Mouse (Mus musculus): ENCODE data around the gene Neu1. TPM values are rescaled to one million over a fixed set of nuclear protein-coding genes. Genes with fewer than 3 reads are reported as not detected.

Gene Neu1
- polyA plus RNA-seq, 1 experiment from 2014 or later = 17.1 TPM

Other genes with a start within 250 kb of the Neu1 start
- gene C4b, start 187.4 kb upstream of the Neu1 start, polyA plus RNA-seq (2015; fragmentation: Nextera tagmentation; extraction: Ambion mirVana) = 9.8 and 17.1 TPM in 2 replicates
- 0.24 and 0.50 TPM in 2 replicates for gene Cyp21a1, start 126.7 kb upstream of the Neu1 start, polyA plus RNA-seq (2015; fragmentation: Nextera tagmentation; extraction: Ambion mirVana)
- 12.0 and 14.1 TPM in 2 replicates for gene Stk19, start 94.3 kb upstream of the Neu1 start, polyA plus RNA-seq (2015; fragmentation: Nextera tagmentation; extraction: Ambion mirVana)
- gene Dxo, start 94.2 kb upstream of the Neu1 start, polyA plus RNA-seq (2015; fragmentation: Nextera tagmentation; extraction: Ambion mirVana) = 29.8 and 31.2 TPM in 2 replicates
- 24.5 and 29.2 TPM in 2 replicates for gene Skiv2l, start 81.0 kb upstream of the Neu1 start, polyA plus RNA-seq (2015; fragmentation: Nextera tagmentation; extraction: Ambion mirVana)
- 45.6 and 46.7 TPM in 2 replicates for gene Nelfe, start 80.9 kb upstream of the Neu1 start, polyA plus RNA-seq (2015; fragmentation: Nextera tagmentation; extraction: Ambion mirVana)
- gene Cfb, start 68.7 kb upstream of the Neu1 start, polyA plus RNA-seq (2015; fragmentation: Nextera tagmentation; extraction: Ambion mirVana) = 281 and 374 TPM in 2 replicates
- gene Zbtb12, start 51.8 kb upstream of the Neu1 start, polyA plus RNA-seq (2015; fragmentation: Nextera tagmentation; extraction: Ambion mirVana) = 0.41 and 0.64 TPM in 2 replicates
- 0.07 TPM in 1 of 2 replicates, not detected in the other for gene Gm20547, start 49.2 kb upstream of the Neu1 start, polyA plus RNA-seq (2015; fragmentation: Nextera tagmentation; extraction: Ambion mirVana)
- 25.2 and 26.5 TPM in 2 replicates for gene C2, start 33.0 kb upstream of the Neu1 start, polyA plus RNA-seq (2015; fragmentation: Nextera tagmentation; extraction: Ambion mirVana)
- gene Ehmt2, start 32.8 kb upstream of the Neu1 start, polyA plus RNA-seq (2015; fragmentation: Nextera tagmentation; extraction: Ambion mirVana) = 14.6 and 15.1 TPM in 2 replicates
- gene Slc44a4, start 16.8 kb upstream of the Neu1 start, polyA plus RNA-seq (2015; fragmentation: Nextera tagmentation; extraction: Ambion mirVana) = 3.0 and 3.1 TPM in 2 replicates
- gene Hspa1b, start 28.0 kb downstream of the Neu1 start, polyA plus RNA-seq (2015; fragmentation: Nextera tagmentation; extraction: Ambion mirVana) = 0.06 and 0.14 TPM in 2 replicates
- 0.32 TPM in 1 of 2 replicates, not detected in the other for gene Gm20481, start 38.7 kb downstream of the Neu1 start, polyA plus RNA-seq (2015; fragmentation: Nextera tagmentation; extraction: Ambion mirVana)
- 0.96 and 1.6 TPM in 2 replicates for gene Hspa1a, start 40.9 kb downstream of the Neu1 start, polyA plus RNA-seq (2015; fragmentation: Nextera tagmentation; extraction: Ambion mirVana)
- gene Hspa1l, start 41.5 kb downstream of the Neu1 start, polyA plus RNA-seq (2015; fragmentation: Nextera tagmentation; extraction: Ambion mirVana) = 0.25 and 0.31 TPM in 2 replicates
- 120 and 123 TPM in 2 replicates for gene Lsm2, start 50.6 kb downstream of the Neu1 start, polyA plus RNA-seq (2015; fragmentation: Nextera tagmentation; extraction: Ambion mirVana)
- gene Vars, start 69.7 kb downstream of the Neu1 start, polyA plus RNA-seq (2015; fragmentation: Nextera tagmentation; extraction: Ambion mirVana) = 99.0 and 133 TPM in 2 replicates
- 0.09 and 0.12 TPM in 2 replicates for gene Vwa7, start 85.3 kb downstream of the Neu1 start, polyA plus RNA-seq (2015; fragmentation: Nextera tagmentation; extraction: Ambion mirVana)
- 2.2 and 2.3 TPM in 2 replicates for gene Sapcd1, start 96.8 kb downstream of the Neu1 start, polyA plus RNA-seq (2015; fragmentation: Nextera tagmentation; extraction: Ambion mirVana)
- 3.4 and 4.3 TPM in 2 replicates for gene Msh5, start 115.5 kb downstream of the Neu1 start, polyA plus RNA-seq (2015; fragmentation: Nextera tagmentation; extraction: Ambion mirVana)
- gene Clic1, start 118.7 kb downstream of the Neu1 start, polyA plus RNA-seq (2015; fragmentation: Nextera tagmentation; extraction: Ambion mirVana) = 120 and 122 TPM in 2 replicates
- gene Ddah2, start 127.8 kb downstream of the Neu1 start, polyA plus RNA-seq (2015; fragmentation: Nextera tagmentation; extraction: Ambion mirVana) = 18.6 and 22.8 TPM in 2 replicates
- 0.21 and 0.40 TPM in 2 replicates for gene Ly6g6c, start 134.1 kb downstream of the Neu1 start, polyA plus RNA-seq (2015; fragmentation: Nextera tagmentation; extraction: Ambion mirVana)
- gene Mpig6b, start 134.9 kb downstream of the Neu1 start, polyA plus RNA-seq (2015; fragmentation: Nextera tagmentation; extraction: Ambion mirVana) = 3.2 and 4.4 TPM in 2 replicates
- 0.12 and 0.26 TPM in 2 replicates for gene Ly6g6e, start 145.6 kb downstream of the Neu1 start, polyA plus RNA-seq (2015; fragmentation: Nextera tagmentation; extraction: Ambion mirVana)
- gene Ly6g6d, start 146.8 kb downstream of the Neu1 start, polyA plus RNA-seq (2015; fragmentation: Nextera tagmentation; extraction: Ambion mirVana) = 0.41 and 0.70 TPM in 2 replicates
- gene Ly6g6f, start 154.4 kb downstream of the Neu1 start, polyA plus RNA-seq (2015; fragmentation: Nextera tagmentation; extraction: Ambion mirVana) = 5.1 and 7.0 TPM in 2 replicates
- 50.0 and 53.2 TPM in 2 replicates for gene Abhd16a, start 158.0 kb downstream of the Neu1 start, polyA plus RNA-seq (2015; fragmentation: Nextera tagmentation; extraction: Ambion mirVana)
- not detected in 2 replicates for gene Ly6g5c, start 177.0 kb downstream of the Neu1 start, polyA plus RNA-seq (2015; fragmentation: Nextera tagmentation; extraction: Ambion mirVana)
- 0.23 and 0.24 TPM in 2 replicates for gene Ly6g5b, start 184.2 kb downstream of the Neu1 start, polyA plus RNA-seq (2015; fragmentation: Nextera tagmentation; extraction: Ambion mirVana)
- gene Gpank1, start 190.2 kb downstream of the Neu1 start, polyA plus RNA-seq (2015; fragmentation: Nextera tagmentation; extraction: Ambion mirVana) = 12.8 and 15.5 TPM in 2 replicates
- gene Csnk2b, start 190.8 kb downstream of the Neu1 start, polyA plus RNA-seq (2015; fragmentation: Nextera tagmentation; extraction: Ambion mirVana) = 125 TPM in 2 replicates
- gene D17H6S53E, start 195.1 kb downstream of the Neu1 start, polyA plus RNA-seq (2015; fragmentation: Nextera tagmentation; extraction: Ambion mirVana) = 2.2 and 2.5 TPM in 2 replicates
- gene Apom, start 200.8 kb downstream of the Neu1 start, polyA plus RNA-seq (2015; fragmentation: Nextera tagmentation; extraction: Ambion mirVana) = 853 and 907 TPM in 2 replicates
- gene Bag6, start 203.9 kb downstream of the Neu1 start, polyA plus RNA-seq (2015; fragmentation: Nextera tagmentation; extraction: Ambion mirVana) = 19.3 and 20.0 TPM in 2 replicates
- 46.9 and 52.2 TPM in 2 replicates for gene Prrc2a, start 233.6 kb downstream of the Neu1 start, polyA plus RNA-seq (2015; fragmentation: Nextera tagmentation; extraction: Ambion mirVana)
- 20.5 and 22.2 TPM in 2 replicates for gene Aif1, start 244.8 kb downstream of the Neu1 start, polyA plus RNA-seq (2015; fragmentation: Nextera tagmentation; extraction: Ambion mirVana)

Measured in liver, embryonic 15.5 days (tissue).